Mouse (Mus musculus): ENCODE results near the gene Kdm3a. TPM values are rescaled to one million over a fixed set of nuclear protein-coding genes. Genes with fewer than 3 reads are reported as not detected.

Kdm3a gene
- polyA plus RNA-seq, 1 experiment from 2014 or later, result 59.1 TPM

DNA sequence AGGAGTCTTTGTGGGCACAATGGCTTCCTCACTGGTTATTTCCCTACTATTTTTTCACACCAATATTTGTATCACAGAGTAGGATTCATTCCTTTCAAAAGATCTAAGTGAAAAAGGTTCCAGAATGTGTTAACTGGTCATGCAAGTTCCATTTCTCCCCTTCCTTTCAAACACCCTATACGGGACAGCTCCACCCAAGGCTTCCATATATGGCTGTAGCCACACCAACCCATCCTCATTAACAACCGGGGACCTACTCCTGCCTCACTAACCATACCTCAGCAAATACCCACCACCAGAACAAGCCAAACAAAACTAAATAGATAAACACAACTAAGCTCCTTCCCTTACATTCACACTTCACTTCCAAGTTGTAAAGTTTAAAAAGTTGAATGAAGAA is 1.6 kb downstream of the Kdm3a start:
- Histone ChIP-seq H3K4me2 (peak overlapping the region; percentile 79), H3K36me3 (ENCODE audit: control insufficient read depth, insufficient read depth, low read length) (peaks cover 9% of the 10 kb centered on the region; the same call in 1 of the 2 replicates), H3K9me3 (ENCODE audit: control insufficient read depth, low read length) (no peaks in the 10 kb centered on the region), H3K27me3 (ENCODE audit: control insufficient read depth, insufficient read depth, low read length) (no peaks in the 10 kb centered on the region), H3K9ac (ENCODE audit: low read length) (no peak overlapping the region; the same call in 1 of the 2 replicates), H3K27ac (ENCODE audit: low read depth, low read length) (no peak overlapping the region), H3K4me1 (ENCODE audit: control insufficient read depth, insufficient read depth, low read length) (peaks cover 20% of the 10 kb centered on the region), H3K4me3 (ENCODE audit: low read depth, low read length) (peak overlapping the region; percentile 87)
- WGBS, result 29% methylated on average over 2 of the region's 2 CpGs
- DNase-seq (ENCODE audit: low spot score, missing footprints), result no peak
- ATAC-seq (ENCODE audit: low FRiP score), result no peak

DNA sequence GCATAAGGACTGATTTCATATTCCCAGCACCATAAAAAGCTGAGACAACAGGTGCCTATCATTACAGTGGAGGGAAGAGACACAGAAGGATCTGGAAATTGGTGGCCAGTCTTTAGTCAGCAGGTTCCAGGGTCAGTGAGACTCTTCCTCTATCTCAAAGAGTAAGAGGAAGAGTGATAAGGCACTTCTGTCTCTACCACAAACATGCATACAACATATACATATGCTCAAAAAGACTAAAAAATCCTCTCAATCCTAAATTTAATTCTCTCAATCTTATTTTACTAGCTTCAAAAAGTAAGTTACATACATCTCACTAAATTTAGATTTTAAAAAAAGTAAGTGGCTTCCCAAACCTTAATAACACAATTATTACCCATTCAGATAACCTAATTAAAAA is 5.5 kb downstream of the Kdm3a start:
- no peaks in the 10 kb centered on the region for H3K27me3 ChIP-seq (ENCODE audit: control insufficient read depth, insufficient read depth, low read length)
- peaks cover 14% of the 10 kb centered on the region; the same call in 1 of the 2 replicates for H3K36me3 ChIP-seq (ENCODE audit: control insufficient read depth, insufficient read depth, low read length)
- H3K4me3 ChIP-seq (ENCODE audit: low read depth, low read length), result no peak overlapping the region
- no peak for DNase-seq (ENCODE audit: low spot score, missing footprints)
- H3K9me3 ChIP-seq (ENCODE audit: control insufficient read depth, low read length), result no peaks in the 10 kb centered on the region
- H3K4me1 ChIP-seq (ENCODE audit: control insufficient read depth, insufficient read depth, low read length), result peaks cover 20% of the 10 kb centered on the region
- no peak overlapping the region for H3K4me2 ChIP-seq
- no peak overlapping the region for H3K9ac ChIP-seq (ENCODE audit: low read length)
- no peak for ATAC-seq (ENCODE audit: low FRiP score)
- H3K27ac ChIP-seq (ENCODE audit: low read depth, low read length), result no peak overlapping the region

DNA sequence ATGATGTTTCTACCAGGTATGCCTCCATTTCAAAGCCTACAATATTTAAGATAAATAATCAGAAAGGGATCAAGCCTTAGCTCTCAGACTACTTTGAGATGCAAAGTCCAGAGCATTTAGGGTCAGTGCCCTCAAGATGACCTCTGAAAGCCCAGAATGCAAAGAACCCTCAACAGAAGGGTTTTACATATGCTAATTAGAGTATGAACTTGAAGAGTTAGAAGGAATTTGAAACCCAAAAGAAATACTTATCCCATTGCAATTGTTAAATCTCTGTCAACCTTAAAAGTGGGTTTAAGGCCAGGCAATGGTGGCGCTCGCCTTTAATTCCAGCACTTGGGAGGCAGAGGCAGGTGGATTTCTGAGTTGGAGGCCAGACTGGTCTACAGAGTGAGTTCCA is 6.8 kb downstream of the Kdm3a start:
- H3K27ac ChIP-seq (ENCODE audit: low read depth, low read length), result no peak overlapping the region
- no peak overlapping the region for H3K4me3 ChIP-seq (ENCODE audit: low read depth, low read length)
- H3K9ac ChIP-seq (ENCODE audit: low read length), result no peak overlapping the region
- H3K27me3 ChIP-seq (ENCODE audit: control insufficient read depth, insufficient read depth, low read length), result no peaks in the 10 kb centered on the region
- 78% methylated on average over 2 of the region's 2 CpGs for WGBS
- H3K4me1 ChIP-seq (ENCODE audit: control insufficient read depth, insufficient read depth, low read length), result peaks cover 14% of the 10 kb centered on the region
- no peak for DNase-seq (ENCODE audit: low spot score, missing footprints)
- peaks cover 14% of the 10 kb centered on the region; the same call in 1 of the 2 replicates for H3K36me3 ChIP-seq (ENCODE audit: control insufficient read depth, insufficient read depth, low read length)
- ATAC-seq (ENCODE audit: low FRiP score), result no peak
- no peaks in the 10 kb centered on the region for H3K9me3 ChIP-seq (ENCODE audit: control insufficient read depth, low read length)
- no peak overlapping the region for H3K4me2 ChIP-seq

DNA sequence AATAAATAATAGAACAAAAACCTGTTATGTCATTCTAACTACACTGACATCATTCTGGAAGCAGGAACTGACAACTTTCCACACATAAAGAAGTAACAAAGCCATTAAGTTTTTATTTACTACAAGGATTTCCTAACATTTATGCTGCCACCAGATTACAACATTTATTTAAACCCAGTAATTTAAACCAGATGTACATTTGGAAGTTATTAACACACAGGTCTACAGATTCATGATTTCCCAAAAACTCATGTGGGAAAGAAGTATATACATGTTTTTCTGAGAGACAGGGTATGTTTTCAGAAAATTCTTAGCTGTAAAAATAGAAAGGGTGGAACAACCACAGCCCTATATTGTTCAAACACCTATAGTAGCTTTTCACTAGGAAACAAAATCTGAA is 8.1 kb downstream of the Kdm3a start:
- H3K9me3 ChIP-seq (ENCODE audit: control insufficient read depth, low read length), result no peaks in the 10 kb centered on the region
- peaks cover 14% of the 10 kb centered on the region; the same call in 1 of the 2 replicates for H3K36me3 ChIP-seq (ENCODE audit: control insufficient read depth, insufficient read depth, low read length)
- no peaks in the 10 kb centered on the region for H3K27me3 ChIP-seq (ENCODE audit: control insufficient read depth, insufficient read depth, low read length)
- DNase-seq (ENCODE audit: low spot score, missing footprints) (no peak), ATAC-seq (ENCODE audit: low FRiP score) (no peak)
- no peak overlapping the region for H3K4me3 ChIP-seq (ENCODE audit: low read depth, low read length)
- H3K4me2 ChIP-seq, result no peak overlapping the region
- H3K9ac ChIP-seq (ENCODE audit: low read length), result no peak overlapping the region
- H3K4me1 ChIP-seq (ENCODE audit: control insufficient read depth, insufficient read depth, low read length), result peaks cover 3% of the 10 kb centered on the region; the same call in 1 of the 2 replicates
- H3K27ac ChIP-seq (ENCODE audit: low read depth, low read length), result no peak overlapping the region

DNA sequence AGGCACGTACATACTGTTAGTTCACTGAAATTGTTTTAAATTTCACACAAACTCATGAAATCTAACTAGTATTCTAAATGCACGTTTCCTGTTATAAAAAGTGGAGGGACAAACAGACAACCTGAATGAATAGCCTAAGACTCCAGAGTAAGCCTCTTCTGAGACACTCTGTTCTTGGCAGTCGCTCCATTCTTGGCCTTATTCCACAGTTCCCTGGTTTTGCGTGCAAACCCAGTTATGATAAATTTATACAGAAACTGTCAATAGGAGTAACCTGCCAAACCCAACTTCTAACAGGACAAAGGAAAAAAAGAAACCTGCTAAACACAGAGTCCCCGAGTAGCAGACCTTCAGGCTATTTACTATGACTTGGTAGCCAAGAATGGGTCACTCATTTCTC is 10.8 kb downstream of the Kdm3a start:
- H3K4me1 ChIP-seq (ENCODE audit: control insufficient read depth, insufficient read depth, low read length), result no peaks in the 10 kb centered on the region
- no peak overlapping the region for H3K9ac ChIP-seq (ENCODE audit: low read length)
- H3K27ac ChIP-seq (ENCODE audit: low read depth, low read length), result no peak overlapping the region
- peaks cover 14% of the 10 kb centered on the region for H3K36me3 ChIP-seq (ENCODE audit: control insufficient read depth, insufficient read depth, low read length)
- WGBS, result 96% methylated on average over 5 of the region's 5 CpGs
- no peak overlapping the region for H3K4me3 ChIP-seq (ENCODE audit: low read depth, low read length)
- DNase-seq (ENCODE audit: low spot score, missing footprints), result no peak
- H3K27me3 ChIP-seq (ENCODE audit: control insufficient read depth, insufficient read depth, low read length), result no peaks in the 10 kb centered on the region
- H3K9me3 ChIP-seq (ENCODE audit: control insufficient read depth, low read length), result no peaks in the 10 kb centered on the region
- H3K4me2 ChIP-seq, result no peak overlapping the region
- no peak for ATAC-seq (ENCODE audit: low FRiP score)

DNA sequence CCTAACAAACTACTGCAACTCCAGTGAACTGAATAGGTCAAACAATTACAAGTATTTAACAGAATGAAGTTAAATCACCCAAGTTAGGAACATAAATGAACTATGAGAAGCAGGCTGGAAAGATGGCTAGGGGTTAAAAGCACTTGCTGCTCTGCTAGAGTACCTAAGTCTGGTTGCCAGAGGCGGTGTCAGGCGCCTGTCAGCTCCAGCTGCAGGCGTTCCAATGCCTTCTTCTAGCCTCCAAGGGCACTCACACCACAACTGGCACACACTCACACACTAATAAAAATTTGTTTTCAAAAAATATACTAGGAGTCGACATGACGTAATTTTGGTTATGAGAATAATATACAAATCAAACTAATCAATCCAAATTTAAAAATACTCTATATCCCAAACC is 11.2 kb downstream of the Kdm3a start:
- H3K36me3 ChIP-seq (ENCODE audit: control insufficient read depth, insufficient read depth, low read length), result peaks cover 15% of the 10 kb centered on the region
- H3K27me3 ChIP-seq (ENCODE audit: control insufficient read depth, insufficient read depth, low read length), result no peaks in the 10 kb centered on the region
- H3K27ac ChIP-seq (ENCODE audit: low read depth, low read length), result no peak overlapping the region
- DNase-seq (ENCODE audit: low spot score, missing footprints) (no peak), ATAC-seq (ENCODE audit: low FRiP score) (no peak)
- H3K4me2 ChIP-seq, result no peak overlapping the region
- no peaks in the 10 kb centered on the region for H3K4me1 ChIP-seq (ENCODE audit: control insufficient read depth, insufficient read depth, low read length)
- H3K4me3 ChIP-seq (ENCODE audit: low read depth, low read length), result no peak overlapping the region
- 94% methylated on average over 5 of the region's 5 CpGs for WGBS
- H3K9ac ChIP-seq (ENCODE audit: low read length), result no peak overlapping the region
- H3K9me3 ChIP-seq (ENCODE audit: control insufficient read depth, low read length), result no peaks in the 10 kb centered on the region

DNA sequence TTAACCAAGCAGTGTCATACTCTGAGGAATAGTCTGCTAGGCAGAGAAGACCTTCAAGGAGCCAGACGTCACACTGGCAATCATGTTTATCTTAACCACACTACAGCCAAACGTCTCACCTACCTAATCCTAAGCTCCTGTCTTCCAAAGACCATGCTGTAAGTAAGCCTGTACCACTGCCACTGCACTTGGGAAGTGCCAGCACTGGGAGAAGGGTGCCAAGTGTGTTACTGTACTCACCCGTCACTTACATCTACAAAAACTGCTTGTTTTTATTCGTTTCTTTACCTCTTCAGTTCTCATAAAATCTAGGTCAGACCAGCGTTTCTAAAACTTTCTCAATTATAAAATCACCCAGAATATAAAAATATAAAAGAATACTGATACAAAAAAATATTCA is 15.8 kb downstream of the Kdm3a start:
- DNase-seq (ENCODE audit: low spot score, missing footprints) (no peak), ATAC-seq (ENCODE audit: low FRiP score) (no peak)
- no peak overlapping the region for H3K4me3 ChIP-seq (ENCODE audit: low read depth, low read length)
- H3K4me1 ChIP-seq (ENCODE audit: control insufficient read depth, insufficient read depth, low read length), result no peaks in the 10 kb centered on the region
- H3K9ac ChIP-seq (ENCODE audit: low read length), result no peak overlapping the region
- WGBS, result 86% methylated on average over 5 of the region's 5 CpGs
- H3K4me2 ChIP-seq, result no peak overlapping the region
- no peaks in the 10 kb centered on the region for H3K9me3 ChIP-seq (ENCODE audit: control insufficient read depth, low read length)
- H3K27me3 ChIP-seq (ENCODE audit: control insufficient read depth, insufficient read depth, low read length), result no peaks in the 10 kb centered on the region
- no peak overlapping the region for H3K27ac ChIP-seq (ENCODE audit: low read depth, low read length)
- H3K36me3 ChIP-seq (ENCODE audit: control insufficient read depth, insufficient read depth, low read length), result peaks cover 22% of the 10 kb centered on the region

DNA sequence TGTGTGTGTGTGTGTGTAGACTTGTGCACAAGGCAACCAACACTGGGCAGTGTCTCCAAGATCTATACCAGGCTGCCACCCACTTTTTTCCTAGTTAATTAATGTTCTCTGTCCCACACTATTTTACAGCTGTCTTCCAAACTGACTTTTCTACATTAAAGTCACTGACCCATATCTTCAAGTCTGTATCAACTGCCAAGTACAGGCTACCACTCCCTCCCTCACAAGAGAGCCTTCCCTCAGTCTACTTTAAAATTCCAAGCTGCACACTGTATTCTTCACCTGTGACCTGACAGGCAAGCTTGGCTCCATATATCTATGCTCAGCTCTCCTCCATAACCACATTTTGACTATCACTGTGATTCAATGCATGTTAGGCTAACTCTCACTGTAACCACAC is 19.6 kb downstream of the Kdm3a start:
- no peak for DNase-seq (ENCODE audit: low spot score, missing footprints)
- no peak overlapping the region for H3K4me2 ChIP-seq
- no peak overlapping the region for H3K27ac ChIP-seq (ENCODE audit: low read depth, low read length)
- H3K9me3 ChIP-seq (ENCODE audit: control insufficient read depth, low read length), result no peaks in the 10 kb centered on the region
- no peak overlapping the region for H3K4me3 ChIP-seq (ENCODE audit: low read depth, low read length)
- H3K9ac ChIP-seq (ENCODE audit: low read length), result no peak overlapping the region
- H3K27me3 ChIP-seq (ENCODE audit: control insufficient read depth, insufficient read depth, low read length), result no peaks in the 10 kb centered on the region
- no peak for ATAC-seq (ENCODE audit: low FRiP score)
- H3K4me1 ChIP-seq (ENCODE audit: control insufficient read depth, insufficient read depth, low read length), result no peaks in the 10 kb centered on the region
- peaks cover 37% of the 10 kb centered on the region for H3K36me3 ChIP-seq (ENCODE audit: control insufficient read depth, insufficient read depth, low read length)

DNA sequence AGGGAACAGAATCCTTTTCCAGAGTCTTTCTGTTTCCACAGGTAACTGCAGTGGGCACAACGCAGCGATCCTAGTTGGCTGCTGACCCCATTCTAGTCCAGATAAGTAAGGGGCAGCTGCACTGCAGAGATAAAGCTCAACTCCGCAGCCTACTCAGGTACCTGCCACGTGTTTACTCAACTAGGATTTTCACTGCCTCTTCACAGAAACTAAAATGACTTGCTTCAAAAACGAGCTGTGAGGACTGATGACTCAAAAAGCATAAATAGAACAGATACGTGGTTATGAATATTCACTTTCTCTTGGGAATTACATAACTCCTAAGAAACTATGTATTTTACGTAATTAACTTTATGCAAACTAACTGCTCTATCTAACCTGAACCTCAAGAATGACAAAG is 22.8 kb downstream of the Kdm3a start:
- H3K27ac ChIP-seq (ENCODE audit: low read depth, low read length), result no peak overlapping the region
- H3K9me3 ChIP-seq (ENCODE audit: control insufficient read depth, low read length), result no peaks in the 10 kb centered on the region
- H3K27me3 ChIP-seq (ENCODE audit: control insufficient read depth, insufficient read depth, low read length), result no peaks in the 10 kb centered on the region
- no peak overlapping the region for H3K9ac ChIP-seq (ENCODE audit: low read length)
- ATAC-seq (ENCODE audit: low FRiP score) (no peak), DNase-seq (ENCODE audit: low spot score, missing footprints) (no peak)
- WGBS, result 93% methylated on average over 7 of the region's 7 CpGs
- H3K4me3 ChIP-seq (ENCODE audit: low read depth, low read length), result no peak overlapping the region
- H3K4me1 ChIP-seq (ENCODE audit: control insufficient read depth, insufficient read depth, low read length), result no peaks in the 10 kb centered on the region
- no peak overlapping the region for H3K4me2 ChIP-seq
- H3K36me3 ChIP-seq (ENCODE audit: control insufficient read depth, insufficient read depth, low read length), result peaks cover 33% of the 10 kb centered on the region

DNA sequence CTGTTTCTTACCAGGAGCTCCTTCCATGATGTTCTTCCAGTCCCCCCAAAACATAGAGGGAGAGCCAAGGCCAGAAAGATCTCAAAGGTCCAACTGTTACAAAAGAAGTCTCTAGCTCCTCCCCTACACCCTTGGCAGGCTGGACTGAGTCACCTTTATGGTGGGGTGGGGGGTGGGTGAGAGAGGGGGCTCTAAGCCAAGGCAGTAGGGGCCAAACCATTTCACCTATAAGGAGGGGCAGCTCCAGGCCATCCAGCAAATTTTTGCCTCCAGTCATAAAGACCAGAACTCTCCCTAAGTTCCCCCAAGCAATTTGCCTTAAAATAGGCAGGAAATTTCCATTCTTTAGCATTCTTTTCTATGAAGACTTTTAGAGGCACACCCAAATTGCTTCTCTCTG is 23.8 kb downstream of the Kdm3a start:
- no peak overlapping the region for H3K4me2 ChIP-seq
- DNase-seq (ENCODE audit: low spot score, missing footprints), result no peak
- peaks cover 33% of the 10 kb centered on the region for H3K36me3 ChIP-seq (ENCODE audit: control insufficient read depth, insufficient read depth, low read length)
- H3K9me3 ChIP-seq (ENCODE audit: control insufficient read depth, low read length), result no peaks in the 10 kb centered on the region
- no peaks in the 10 kb centered on the region for H3K4me1 ChIP-seq (ENCODE audit: control insufficient read depth, insufficient read depth, low read length)
- H3K4me3 ChIP-seq (ENCODE audit: low read depth, low read length), result no peak overlapping the region
- no peak for ATAC-seq (ENCODE audit: low FRiP score)
- no peak overlapping the region for H3K9ac ChIP-seq (ENCODE audit: low read length)
- H3K27me3 ChIP-seq (ENCODE audit: control insufficient read depth, insufficient read depth, low read length), result no peaks in the 10 kb centered on the region
- no peak overlapping the region for H3K27ac ChIP-seq (ENCODE audit: low read depth, low read length)

Data from midbrain, embryonic 11.5 days (tissue).